Mouse (Mus musculus) myocyte (in vitro differentiated cells): Measurements from ENCODE around the gene Rnf207. TPM values are rescaled to one million over a fixed set of nuclear protein-coding genes. Genes with fewer than 3 reads are reported as not detected.

Experiments
- H3K27me3 ChIP-seq: one replicate; pipeline ENCODE4 v1.6.1; 2011; ENCODE audit not compliant: control insufficient read depth, insufficient read depth, insufficient read length
- H3K36me3 ChIP-seq: one replicate; pipeline ENCODE4 v1.6.1; 2011; ENCODE audit not compliant: control insufficient read depth, insufficient read depth
- H3K4me2 ChIP-seq: one replicate; pipeline ENCODE4 v1.6.1; 2011; ENCODE audit warnings: low read depth, control low read depth
- H3K4me3 ChIP-seq: one replicate; pipeline ENCODE4 v1.5.1; 2011; ENCODE audit warnings: mild to moderate bottlenecking, control low read depth, moderate library complexity
- H3K79me2 ChIP-seq: one replicate; pipeline ENCODE4 v1.6.1; 2011; ENCODE audit not compliant: control insufficient read depth, insufficient read depth
- H3ac ChIP-seq: one replicate; pipeline ENCODE4 v1.6.1; 2011; ENCODE audit not compliant: control insufficient read depth, insufficient read length
- CEBPB ChIP-seq: IDR thresholded peaks from 2 replicates; pipeline ENCODE4 v1.6.1; 2011; ENCODE audit warnings: mild to moderate bottlenecking, moderate library complexity; ENCODE audit not compliant: poor library complexity, insufficient read depth, severe bottlenecking
- E2F4 ChIP-seq: IDR thresholded peaks from one replicate; pipeline ENCODE4 v1.6.1; 2011; ENCODE audit warnings: mild to moderate bottlenecking, control low read depth, moderate library complexity; ENCODE audit not compliant: insufficient read depth
- MAX ChIP-seq: IDR thresholded peaks from one replicate; pipeline ENCODE4 v1.6.1; 2011; ENCODE audit warnings: low read depth, mild to moderate bottlenecking, control low read depth
- MYOD1 ChIP-seq, 3 experiments: IDR thresholded peaks; one replicate each; pipeline ENCODE4 v1.6.1; 2011; ENCODE audit warnings: control low read depth in 2 of 3, low read depth in 2 of 3, mild to moderate bottlenecking in 2 of 3, moderate library complexity in 1 of 3; ENCODE audit not compliant: insufficient read length in 2 of 3, control insufficient read depth in 1 of 3
- MYOG ChIP-seq, 3 experiments: IDR thresholded peaks; one replicate each; pipeline ENCODE4 v1.6.1; 2011; ENCODE audit warnings: control low read depth in 2 of 3, low read depth in 2 of 3, mild to moderate bottlenecking in 2 of 3; ENCODE audit not compliant: insufficient read length in 2 of 3, control insufficient read depth in 1 of 3, insufficient read depth in 1 of 3
- POLR2A ChIP-seq: IDR thresholded peaks from one replicate; pipeline ENCODE4 v1.6.1; 2011; ENCODE audit warnings: low read depth, mild to moderate bottlenecking, control low read depth, moderate library complexity; ENCODE audit not compliant: insufficient read length
- POLR2AphosphoS2 ChIP-seq: IDR thresholded peaks from one replicate; pipeline ENCODE4 v1.6.1; 2011; ENCODE audit warnings: low read depth, control low read depth; ENCODE audit not compliant: insufficient read length
- REST ChIP-seq: IDR thresholded peaks from one replicate; pipeline ENCODE4 v1.6.1; 2011; ENCODE audit warnings: mild to moderate bottlenecking, control low read depth, moderate library complexity; ENCODE audit not compliant: insufficient read depth, insufficient read length
- SRF ChIP-seq: IDR thresholded peaks from one replicate; pipeline ENCODE4 v1.6.1; 2011; ENCODE audit warnings: low read depth; ENCODE audit not compliant: control insufficient read depth, insufficient read length
- TCF12 ChIP-seq: IDR thresholded peaks from one replicate; pipeline ENCODE4 v1.6.1; 2011; ENCODE audit warnings: mild to moderate bottlenecking, control low read depth; ENCODE audit not compliant: poor library complexity, insufficient read depth, severe bottlenecking
- TCF3 ChIP-seq: IDR thresholded peaks from one replicate; pipeline ENCODE4 v1.6.1; 2011; ENCODE audit warnings: low read depth, control low read depth; ENCODE audit not compliant: insufficient read length
- USF1 ChIP-seq: IDR thresholded peaks from one replicate; pipeline ENCODE4 v1.6.1; 2011; ENCODE audit warnings: low read depth, mild to moderate bottlenecking, control low read depth, moderate library complexity
- polyA plus RNA-seq: library from polyadenylated mRNA; unstranded; fragments of >200 nt; fragmentation: generic; extraction: Trizol; gene quantifications from one replicate; pipeline ENCODE4 v1.2.1, GENCODE M21; 2012; ENCODE audit warnings: missing spikeins

The Rnf207 gene
- polyA plus RNA-seq, 1 experiment, result 0.52 TPM

- H3ac ChIP-seq, result no peak overlapping the region
- H3K4me2 ChIP-seq, result no peak overlapping the region
- no peaks in the 10 kb centered on the region for H3K27me3 ChIP-seq
These were observed 2.7 kb upstream of the Rnf207 start for GRCm38 (mm10) chr4:152321464-152321863.

GRCm38 (mm10) chr4:152317631-152318033, 1.2 kb downstream of the Rnf207 start:
- Histone ChIP-seq H3ac (no peak overlapping the region), H3K4me2 (no peak overlapping the region), H3K36me3 (no peaks in the 10 kb centered on the region), H3K27me3 (peaks cover 22% of the 10 kb centered on the region), H3K79me2 (no peaks in the 10 kb centered on the region), H3K4me3 (no peak overlapping the region)
- TF ChIP-seq CEBPB, result no peak
- TF ChIP-seq TCF3, result no peak
- TF ChIP-seq TCF12, result no peak
- TF ChIP-seq POLR2A, result no peak
- TF ChIP-seq USF1, result no peak
- no peak for TF ChIP-seq MAX
- TF ChIP-seq E2F4, result no peak
- TF ChIP-seq SRF, result no peak
- TF ChIP-seq POLR2AphosphoS2, result no peak
- TF ChIP-seq REST, result no peak
- TF ChIP-seq MYOD1 (IDR thresholded peaks at IDR 0.05; ENCODE audit: control insufficient read depth in 1 of 3, insufficient read length in 2 of 3, low read depth in 2 of 3), result no peak
- no peak for TF ChIP-seq MYOG (IDR thresholded peaks at IDR 0.05; ENCODE audit: control insufficient read depth in 1 of 3, insufficient read depth in 1 of 3, insufficient read length in 2 of 3, low read depth in 2 of 3)

More at GRCm38 (mm10) chr4:152321464-152321863, 2.7 kb upstream of the Rnf207 start:
- TF ChIP-seq MYOG (IDR thresholded peaks at IDR 0.05; ENCODE audit: control insufficient read depth in 1 of 3, insufficient read depth in 1 of 3, insufficient read length in 2 of 3, low read depth in 2 of 3) (no peak), TCF12 (no peak), MAX (no peak), SRF (no peak), USF1 (no peak), TCF3 (no peak), E2F4 (no peak), POLR2A (no peak), POLR2AphosphoS2 (no peak), MYOD1 (IDR thresholded peaks at IDR 0.05; ENCODE audit: control insufficient read depth in 1 of 3, insufficient read length in 2 of 3, low read depth in 2 of 3) (no peak), REST (no peak), CEBPB (no peak)
- no peak overlapping the region for H3K4me3 ChIP-seq
- peaks cover 8% of the 10 kb centered on the region for H3K79me2 ChIP-seq
- no peaks in the 10 kb centered on the region for H3K36me3 ChIP-seq

- no peak overlapping the region for H3ac ChIP-seq
- H3K79me2 ChIP-seq, result no peaks in the 10 kb centered on the region
- no peak overlapping the region for H3K4me3 ChIP-seq
- H3K36me3 ChIP-seq, result no peaks in the 10 kb centered on the region
- H3K27me3 ChIP-seq, result peaks cover 22% of the 10 kb centered on the region
- H3K4me2 ChIP-seq, result peak overlapping the region; percentile 1
- TF ChIP-seq SRF (no peak), TCF12 (no peak), USF1 (no peak), POLR2AphosphoS2 (no peak), MYOG (IDR thresholded peaks at IDR 0.05; ENCODE audit: control insufficient read depth in 1 of 3, insufficient read depth in 1 of 3, insufficient read length in 2 of 3, low read depth in 2 of 3) (no peak), CEBPB (no peak), REST (no peak), E2F4 (no peak), MYOD1 (IDR thresholded peaks at IDR 0.05; ENCODE audit: control insufficient read depth in 1 of 3, insufficient read length in 2 of 3, low read depth in 2 of 3) (no peak), MAX (no peak), TCF3 (no peak), POLR2A (no peak)
These were observed 3.1 kb downstream of the Rnf207 start for GRCm38 (mm10) chr4:152315498-152316213.

- no peak overlapping the region for H3K4me3 ChIP-seq
These were observed 4.9 kb downstream of the Rnf207 start for GRCm38 (mm10) chr4:152313934-152314333.

More at GRCm38 (mm10) chr4:152313934-152314333, 4.9 kb downstream of the Rnf207 start:
- Histone ChIP-seq H3K27me3 (peaks cover 22% of the 10 kb centered on the region), H3K79me2 (no peaks in the 10 kb centered on the region), H3K36me3 (no peaks in the 10 kb centered on the region), H3K4me2 (no peak overlapping the region), H3ac (no peak overlapping the region)
- TF ChIP-seq MAX (no peak), TCF3 (no peak), POLR2AphosphoS2 (no peak), SRF (no peak), USF1 (no peak), POLR2A (no peak), E2F4 (no peak), CEBPB (no peak), REST (no peak), MYOG (IDR thresholded peaks at IDR 0.05; ENCODE audit: control insufficient read depth in 1 of 3, insufficient read depth in 1 of 3, insufficient read length in 2 of 3, low read depth in 2 of 3) (no peak), MYOD1 (IDR thresholded peaks at IDR 0.05; ENCODE audit: control insufficient read depth in 1 of 3, insufficient read length in 2 of 3, low read depth in 2 of 3) (no peak), TCF12 (no peak)
